Comparison of ENCODE assay signal across 1 mouse cellular context in genomic region chr2:60285107-60285617, GRCm38 (mm10).
TF ChIP-seq lines count a peak whose summit lies in the region.

No protein-coding gene starts in this region.

TF ChIP-seq in MEL, 35 proteins besides CTCF, POLR2A, EP300 and RAD21 (continued from another document):
- no peak for TF ChIP-seq ZC3H11A (IDR thresholded peaks at IDR 0.05; ENCODE audit: low read depth, low read length)
